Mouse (Mus musculus): Measurements from ENCODE around the gene Kazn. TPM values are rescaled to one million over a fixed set of nuclear protein-coding genes. Genes with fewer than 3 reads are reported as not detected.

The Kazn gene
- polyA plus RNA-seq, 1 experiment from 2014 or later: 5.8 TPM

GRCm38 (mm10) chr4:142088836-142089235 lies 150.4 kb downstream of the Kazn start:
- Histone ChIP-seq H3K4me1 (ENCODE audit: control insufficient read depth, insufficient read depth, low read length) (peaks cover 4% of the 10 kb centered on the region), H3K36me3 (ENCODE audit: control insufficient read depth, insufficient read depth) (no peaks in the 10 kb centered on the region), H3K4me2 (ENCODE audit: low read depth, low read length) (no peak overlapping the region), H3K9ac (ENCODE audit: low read length) (no peak overlapping the region), H3K4me3 (ENCODE audit: low read length) (no peak overlapping the region), H3K9me3 (replicated peaks; ENCODE audit: control insufficient read depth, low read length) (no peaks in the 10 kb centered on the region), H3K27ac (ENCODE audit: low read length) (no peak overlapping the region), H3K27me3 (ENCODE audit: control insufficient read depth, insufficient read depth, low read length) (no peaks in the 10 kb centered on the region)
- WGBS: 66% methylated on average over 6 of the region's 6 CpGs
- ATAC-seq (replicated peaks; ENCODE audit: extremely low read depth, insufficient read depth, low FRiP score): no peak

- no peaks in the 10 kb centered on the region for H3K36me3 ChIP-seq (ENCODE audit: control insufficient read depth, insufficient read depth)
- no peak overlapping the region for H3K4me2 ChIP-seq (ENCODE audit: low read depth, low read length)
- no peak for ATAC-seq (replicated peaks; ENCODE audit: extremely low read depth, insufficient read depth, low FRiP score)
- H3K9ac ChIP-seq (ENCODE audit: low read length): no peak overlapping the region
- no peaks in the 10 kb centered on the region for H3K27me3 ChIP-seq (ENCODE audit: control insufficient read depth, insufficient read depth, low read length)
- H3K27ac ChIP-seq (ENCODE audit: low read length): no peak overlapping the region
- no peaks in the 10 kb centered on the region for H3K9me3 ChIP-seq (replicated peaks; ENCODE audit: control insufficient read depth, low read length)
- peaks cover 4% of the 10 kb centered on the region for H3K4me1 ChIP-seq (ENCODE audit: control insufficient read depth, insufficient read depth, low read length)
- 64% methylated on average over 4 of the region's 4 CpGs for WGBS
- no peak overlapping the region for H3K4me3 ChIP-seq (ENCODE audit: low read length)
Measured at GRCm38 (mm10) chr4:142088409-142088808, 150.8 kb downstream of the Kazn start.

- no peak for ATAC-seq (replicated peaks; ENCODE audit: extremely low read depth, insufficient read depth, low FRiP score)
- Histone ChIP-seq H3K27me3 (ENCODE audit: control insufficient read depth, insufficient read depth, low read length) (no peaks in the 10 kb centered on the region), H3K36me3 (ENCODE audit: control insufficient read depth, insufficient read depth) (no peaks in the 10 kb centered on the region), H3K9ac (ENCODE audit: low read length) (peak overlapping the region; percentile 91), H3K4me2 (ENCODE audit: low read depth, low read length) (peak overlapping the region; percentile 92), H3K9me3 (replicated peaks; ENCODE audit: control insufficient read depth, low read length) (no peaks in the 10 kb centered on the region), H3K4me3 (ENCODE audit: low read length) (peak overlapping the region; percentile 85), H3K4me1 (ENCODE audit: control insufficient read depth, insufficient read depth, low read length) (peaks cover 36% of the 10 kb centered on the region), H3K27ac (ENCODE audit: low read length) (peak overlapping the region; percentile 95)
- WGBS: 8% methylated on average over 20 of the region's 20 CpGs
Measured at GRCm38 (mm10) chr4:142084936-142085563, 154.2 kb downstream of the Kazn start.

- WGBS: under 1% methylated on average over 52 of the region's 52 CpGs
- no peaks in the 10 kb centered on the region for H3K36me3 ChIP-seq (ENCODE audit: control insufficient read depth, insufficient read depth)
- peaks cover 42% of the 10 kb centered on the region for H3K4me1 ChIP-seq (ENCODE audit: control insufficient read depth, insufficient read depth, low read length)
- peak within 1 kb of the TSS; percentile 95 for H3K27ac ChIP-seq (ENCODE audit: low read length)
- peak within 1 kb of the TSS; percentile 92 for H3K4me2 ChIP-seq (ENCODE audit: low read depth, low read length)
- H3K4me3 ChIP-seq (ENCODE audit: low read length): peak within 1 kb of the TSS; percentile 85
- no peaks in the 10 kb centered on the region for H3K27me3 ChIP-seq (ENCODE audit: control insufficient read depth, insufficient read depth, low read length)
- H3K9ac ChIP-seq (ENCODE audit: low read length): peak within 1 kb of the TSS; percentile 91
- H3K9me3 ChIP-seq (replicated peaks; ENCODE audit: control insufficient read depth, low read length): no peaks in the 10 kb centered on the region
- peak; percentile 85 for ATAC-seq (replicated peaks; ENCODE audit: extremely low read depth, insufficient read depth, low FRiP score)
Measured at GRCm38 (mm10) chr4:142084131-142084899, 154.9 kb downstream of the Kazn start, which contains the start of gene Tmem51. Gene Tmem51, minus strand, starts transcription at chr4:142084304.

- Histone ChIP-seq H3K4me2 (ENCODE audit: low read depth, low read length) (peak overlapping the region; percentile 92), H3K36me3 (ENCODE audit: control insufficient read depth, insufficient read depth) (no peaks in the 10 kb centered on the region), H3K9ac (ENCODE audit: low read length) (peak overlapping the region; percentile 91), H3K27ac (ENCODE audit: low read length) (peak overlapping the region; percentile 95), H3K4me1 (ENCODE audit: control insufficient read depth, insufficient read depth, low read length) (peaks cover 42% of the 10 kb centered on the region), H3K4me3 (ENCODE audit: low read length) (peak overlapping the region; percentile 85), H3K9me3 (replicated peaks; ENCODE audit: control insufficient read depth, low read length) (no peaks in the 10 kb centered on the region), H3K27me3 (ENCODE audit: control insufficient read depth, insufficient read depth, low read length) (no peaks in the 10 kb centered on the region)
- under 1% methylated on average over 20 of the region's 29 CpGs for WGBS
- ATAC-seq (replicated peaks; ENCODE audit: extremely low read depth, insufficient read depth, low FRiP score): peak; percentile 68
Measured at GRCm38 (mm10) chr4:142083762-142084130, 155.5 kb downstream of the Kazn start.

- H3K27ac ChIP-seq (ENCODE audit: low read length): peak overlapping the region; percentile 95
- H3K4me2 ChIP-seq (ENCODE audit: low read depth, low read length): peak overlapping the region; percentile 92
- ATAC-seq (replicated peaks; ENCODE audit: extremely low read depth, insufficient read depth, low FRiP score): no peak
- H3K4me3 ChIP-seq (ENCODE audit: low read length): peak overlapping the region; percentile 85
- peaks cover 44% of the 10 kb centered on the region for H3K4me1 ChIP-seq (ENCODE audit: control insufficient read depth, insufficient read depth, low read length)
- peak overlapping the region; percentile 91 for H3K9ac ChIP-seq (ENCODE audit: low read length)
- no peaks in the 10 kb centered on the region for H3K27me3 ChIP-seq (ENCODE audit: control insufficient read depth, insufficient read depth, low read length)
- H3K9me3 ChIP-seq (replicated peaks; ENCODE audit: control insufficient read depth, low read length): no peaks in the 10 kb centered on the region
- 39% methylated on average over 6 of the region's 6 CpGs for WGBS
- H3K36me3 ChIP-seq (ENCODE audit: control insufficient read depth, insufficient read depth): no peaks in the 10 kb centered on the region
Measured at GRCm38 (mm10) chr4:142083193-142083592, 156.0 kb downstream of the Kazn start.

GRCm38 (mm10) chr4:142082703-142083102 lies 156.5 kb downstream of the Kazn start:
- Histone ChIP-seq H3K36me3 (ENCODE audit: control insufficient read depth, insufficient read depth) (no peaks in the 10 kb centered on the region), H3K4me3 (ENCODE audit: low read length) (peak overlapping the region; percentile 85), H3K9me3 (replicated peaks; ENCODE audit: control insufficient read depth, low read length) (no peaks in the 10 kb centered on the region), H3K27me3 (ENCODE audit: control insufficient read depth, insufficient read depth, low read length) (no peaks in the 10 kb centered on the region), H3K4me1 (ENCODE audit: control insufficient read depth, insufficient read depth, low read length) (peaks cover 49% of the 10 kb centered on the region), H3K4me2 (ENCODE audit: low read depth, low read length) (peak overlapping the region; percentile 92), H3K9ac (ENCODE audit: low read length) (peak overlapping the region; percentile 65; the same call in 1 of the 2 replicates), H3K27ac (ENCODE audit: low read length) (no peak overlapping the region)
- no peak for ATAC-seq (replicated peaks; ENCODE audit: extremely low read depth, insufficient read depth, low FRiP score)
- 77% methylated on average over 4 of the region's 4 CpGs for WGBS

GRCm38 (mm10) chr4:142081631-142082283 lies 157.4 kb downstream of the Kazn start:
- Histone ChIP-seq H3K4me2 (ENCODE audit: low read depth, low read length) (peak overlapping the region; percentile 92), H3K9ac (ENCODE audit: low read length) (peak overlapping the region; percentile 65), H3K4me1 (ENCODE audit: control insufficient read depth, insufficient read depth, low read length) (peaks cover 57% of the 10 kb centered on the region), H3K36me3 (ENCODE audit: control insufficient read depth, insufficient read depth) (no peaks in the 10 kb centered on the region), H3K27me3 (ENCODE audit: control insufficient read depth, insufficient read depth, low read length) (no peaks in the 10 kb centered on the region), H3K27ac (ENCODE audit: low read length) (peak overlapping the region; percentile 87), H3K4me3 (ENCODE audit: low read length) (peak overlapping the region; percentile 16; the same call in 1 of the 2 replicates), H3K9me3 (replicated peaks; ENCODE audit: control insufficient read depth, low read length) (no peaks in the 10 kb centered on the region)
- 38% methylated on average over 13 of the region's 13 CpGs for WGBS
- ATAC-seq (replicated peaks; ENCODE audit: extremely low read depth, insufficient read depth, low FRiP score): no peak

Data from heart, embryonic 16.5 days (tissue).